Mouse (Mus musculus) liver, adult (tissue): ENCODE data around the gene Camkk1.

Experiments
- GATA4 ChIP-seq: IDR thresholded peaks from 2 replicates; pipeline ENCODE4 v1.6.1; 2014; ENCODE audit warnings: mild to moderate bottlenecking, low read length; ENCODE audit not compliant: insufficient replicate concordance

Gene Camkk1

GRCm38 (mm10) chr11:73007698-73008481 is 10.9 kb upstream of the Camkk1 start:
- TF ChIP-seq GATA4 = no peak

- no peak for TF ChIP-seq GATA4
Observed at GRCm38 (mm10) chr11:73008826-73009225, 10.0 kb upstream of the Camkk1 start.

- TF ChIP-seq GATA4 = no peak
Observed at GRCm38 (mm10) chr11:73009531-73010274, 9.1 kb upstream of the Camkk1 start.

GRCm38 (mm10) chr11:73013981-73014380 is 4.8 kb upstream of the Camkk1 start:
- TF ChIP-seq GATA4 = peak; percentile 64; the same call in 1 of the 2 replicates

- no peak for TF ChIP-seq GATA4
Observed at GRCm38 (mm10) chr11:73014831-73015344, 3.9 kb upstream of the Camkk1 start.

GRCm38 (mm10) chr11:73015391-73016102 is 3.3 kb upstream of the Camkk1 start:
- TF ChIP-seq GATA4 = no peak

- no peak for TF ChIP-seq GATA4
Observed at GRCm38 (mm10) chr11:73016103-73016420, 2.7 kb upstream of the Camkk1 start.

GRCm38 (mm10) chr11:73019147-73019795 is 463 bp downstream of the Camkk1 start:
- TF ChIP-seq GATA4 = no peak

- TF ChIP-seq GATA4 = no peak
Observed at GRCm38 (mm10) chr11:73020953-73021800, 2.4 kb downstream of the Camkk1 start.

- no peak for TF ChIP-seq GATA4
Observed at GRCm38 (mm10) chr11:73023099-73023498, 4.3 kb downstream of the Camkk1 start.

GRCm38 (mm10) chr11:73023827-73024226 is 5.0 kb downstream of the Camkk1 start:
- no peak for TF ChIP-seq GATA4

GRCm38 (mm10) chr11:73024236-73024904 is 5.6 kb downstream of the Camkk1 start:
- TF ChIP-seq GATA4 = no peak

GRCm38 (mm10) chr11:73026961-73027360 is 8.2 kb downstream of the Camkk1 start:
- no peak for TF ChIP-seq GATA4
